Mouse (Mus musculus) c-Kit-positive CD71-positive TER-119-positive erythroid progenitor cells, embryonic 14.5 days (primary cell): ENCODE data around the gene Smpd4.

Source experiments
- DNase-seq: peaks from one replicate; pipeline ENCODE4 v3.0.0-alpha.2; 2013; ENCODE audit warnings: low spot score

The Smpd4 gene

DNA sequence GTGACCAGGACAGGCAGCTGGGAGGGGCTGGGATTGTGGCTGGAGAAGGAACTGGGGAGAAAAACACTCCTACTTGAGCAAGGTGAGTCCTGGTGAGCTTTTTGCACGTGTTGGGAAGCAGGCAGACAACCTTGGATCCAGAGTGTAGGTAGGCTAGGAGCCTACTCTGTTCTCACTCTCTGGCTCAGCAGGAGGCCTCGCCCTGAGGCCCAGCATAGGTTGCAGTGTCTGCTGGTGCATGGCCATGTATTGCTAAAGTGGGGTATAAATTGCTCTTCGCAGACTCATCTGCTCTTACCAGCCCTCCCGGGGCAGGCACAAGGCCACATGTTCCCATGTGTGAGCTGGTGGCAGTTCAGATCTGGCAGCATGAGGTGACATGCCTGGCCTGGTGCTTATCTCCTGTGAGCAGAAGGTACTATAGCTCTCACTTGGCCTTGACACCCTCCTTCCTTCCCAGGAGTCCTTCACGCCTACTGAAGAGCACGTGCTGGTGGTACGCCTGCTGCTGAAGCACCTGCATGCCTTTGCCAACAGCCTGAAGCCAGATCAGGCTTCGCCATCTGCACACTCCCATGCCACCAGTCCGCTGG, 19.0 kb downstream of the Smpd4 start:
- DNase-seq: peak; percentile 81

- DNase-seq: no peak
Measured at GRCm38 (mm10) chr16:17639081-17639480, 19.9 kb downstream of the Smpd4 start.

- DNase-seq: no peak
Measured at GRCm38 (mm10) chr16:17639951-17640350, 20.8 kb downstream of the Smpd4 start.

DNA sequence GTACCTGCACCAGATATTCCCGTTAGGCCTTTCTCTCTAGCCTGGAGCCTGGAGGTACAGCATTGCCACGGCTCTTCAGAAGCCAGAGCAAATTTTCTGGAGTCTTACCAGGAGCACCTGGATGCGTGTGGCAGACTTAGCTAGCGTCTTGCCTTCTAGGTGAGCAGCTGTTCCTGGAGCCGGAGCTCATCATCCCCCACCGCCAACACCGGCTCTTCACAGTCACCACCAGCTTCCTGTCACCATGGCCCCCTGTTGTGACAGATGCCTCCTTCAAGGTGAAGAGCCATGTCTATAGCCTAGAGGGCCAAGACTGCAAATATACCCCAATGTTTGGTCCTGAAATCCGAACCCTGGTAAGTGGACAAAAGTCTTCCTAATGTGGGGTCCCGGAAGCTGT, 21.6 kb downstream of the Smpd4 start:
- no peak for DNase-seq

DNA sequence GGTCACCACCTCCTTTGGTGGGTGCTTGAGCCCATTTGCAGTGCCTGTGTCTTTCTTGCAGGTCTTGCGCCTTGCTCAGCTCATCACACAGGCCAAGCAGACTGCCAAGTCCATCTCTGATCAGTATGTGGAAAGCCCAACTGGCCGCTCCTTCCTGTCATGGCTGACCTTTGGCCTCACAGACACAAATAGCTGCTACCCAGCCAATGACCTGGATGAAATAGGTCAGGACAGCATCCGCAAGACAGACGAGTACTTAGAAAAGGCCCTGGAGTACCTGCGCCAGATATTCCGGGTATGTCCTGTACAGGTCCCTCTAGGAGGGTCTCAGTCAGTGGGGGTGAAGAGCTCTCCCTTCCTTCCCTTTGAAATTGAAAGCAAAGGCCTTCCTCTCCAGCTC, 22.1 kb downstream of the Smpd4 start:
- DNase-seq: no peak

DNA sequence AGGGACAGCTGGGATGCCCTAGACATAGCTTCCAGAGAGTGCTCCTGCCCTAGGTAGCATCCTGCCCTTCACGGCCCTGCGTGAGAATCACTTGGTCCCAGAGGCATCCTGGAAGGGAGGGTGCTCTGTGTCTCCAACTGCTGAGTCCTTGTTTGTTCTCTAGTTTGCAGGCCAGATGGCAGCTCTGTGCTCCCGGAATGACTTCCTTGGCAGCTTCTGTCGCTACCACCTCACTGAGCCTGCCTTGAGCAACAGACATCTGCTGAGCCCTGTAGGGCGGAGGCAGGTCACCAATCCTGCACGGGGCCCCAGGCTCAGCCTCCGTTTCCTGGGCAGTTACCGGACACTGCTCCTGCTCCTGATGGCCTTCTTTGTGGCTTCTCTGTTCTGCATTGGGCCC, 23.2 kb downstream of the Smpd4 start:
- DNase-seq: no peak

- no peak for DNase-seq
Measured at GRCm38 (mm10) chr16:17643437-17643990, 24.4 kb downstream of the Smpd4 start.

GRCm38 (mm10) chr16:17646310-17647114, 27.4 kb downstream of the Smpd4 start, which contains the start of gene Ccdc74a:
Gene Ccdc74a, plus strand, starts transcription at chr16:17646470.
- DNase-seq: peak; percentile 77

- DNase-seq: no peak
Measured at GRCm38 (mm10) chr16:17647156-17647555, 28.0 kb downstream of the Smpd4 start.

DNA sequence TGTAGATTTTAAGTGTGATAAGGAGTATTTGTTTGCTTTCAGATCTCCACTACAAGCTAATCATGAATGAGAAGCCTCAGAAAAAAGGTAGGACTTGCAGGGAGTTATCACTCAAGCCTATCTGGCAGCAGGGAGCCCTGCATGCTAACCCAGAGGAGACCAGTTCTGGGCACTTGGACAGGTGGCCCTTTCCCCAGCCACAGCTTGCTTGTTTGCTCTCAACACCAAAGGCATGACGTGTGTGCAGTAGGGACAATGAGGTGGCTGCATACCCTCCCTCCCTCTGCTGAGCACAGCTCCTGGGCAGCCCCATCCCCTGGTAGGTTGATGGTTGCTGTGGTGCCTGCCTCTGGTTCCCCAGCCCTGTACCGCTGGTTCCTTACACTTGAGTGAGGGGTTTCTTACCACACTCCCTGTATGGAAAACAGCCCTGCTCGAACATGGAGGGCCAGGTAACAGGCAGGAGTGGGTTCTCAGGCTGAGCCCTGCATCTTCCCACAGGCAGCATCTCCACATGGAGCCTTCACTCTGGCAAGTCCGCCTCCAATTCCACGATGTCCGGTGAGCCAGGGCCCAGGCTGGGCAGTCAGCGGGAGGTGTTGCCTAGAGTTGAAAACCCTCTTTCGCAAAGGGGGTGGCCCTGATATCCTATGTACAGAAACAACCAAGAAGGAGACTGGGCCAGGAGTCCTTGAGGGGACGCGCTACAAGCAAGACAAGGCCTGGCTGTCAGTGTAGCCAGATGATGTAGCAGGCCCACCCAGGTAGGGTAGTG, 28.6 kb downstream of the Smpd4 start:
- DNase-seq: no peak

DNA sequence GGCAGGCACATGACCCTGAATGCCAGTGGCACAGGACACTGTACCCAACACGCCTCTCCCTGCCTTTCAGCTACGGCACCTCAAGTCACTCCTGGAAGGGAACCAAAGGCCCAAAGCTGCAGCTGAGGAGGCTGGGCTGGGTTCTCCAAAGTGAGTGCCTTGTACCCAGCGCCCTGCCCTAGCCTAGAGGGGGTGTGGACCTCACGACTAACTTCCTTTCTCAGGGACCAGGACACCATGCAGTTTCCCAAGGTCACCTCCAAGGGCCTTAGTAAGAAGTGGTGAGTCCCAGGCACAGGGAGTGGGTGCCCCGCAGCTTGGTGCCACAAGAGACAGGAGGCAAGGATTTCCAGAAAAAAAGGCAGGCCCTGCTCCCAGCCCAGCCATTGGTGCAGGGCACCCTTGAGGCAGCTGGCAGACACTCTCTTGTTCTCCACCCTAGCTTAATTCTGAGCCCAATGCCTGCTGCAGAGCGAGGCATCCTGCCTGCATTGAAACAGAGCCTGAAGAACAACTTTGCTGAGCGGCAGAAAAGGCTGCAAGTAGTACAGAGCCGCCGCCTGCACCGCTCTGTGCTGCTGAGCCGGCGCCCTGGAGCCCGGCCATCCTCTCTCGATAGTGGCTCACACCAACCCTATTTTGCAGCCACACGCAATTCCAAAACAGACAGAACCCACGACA, 30.9 kb downstream of the Smpd4 start:
- DNase-seq: no peak

DNA sequence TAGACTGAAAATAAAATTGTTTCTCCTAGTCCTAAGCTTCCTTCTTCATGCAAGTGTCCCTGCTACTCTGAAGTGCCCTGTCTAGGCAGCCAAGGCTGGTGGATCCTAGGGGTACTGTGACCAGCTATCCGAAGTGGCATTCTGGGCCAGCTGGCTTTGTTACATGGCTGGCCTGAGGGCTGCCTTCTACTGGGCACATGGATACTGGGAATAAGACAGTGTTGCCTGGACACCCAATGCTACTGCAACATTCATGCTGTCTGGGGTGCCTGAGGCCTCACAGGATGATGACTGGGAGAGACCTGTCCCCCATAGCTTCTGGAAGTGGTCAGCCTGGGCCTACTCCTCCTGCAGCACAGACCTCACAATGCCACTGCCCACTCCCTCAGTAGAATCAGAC, 31.6 kb downstream of the Smpd4 start:
- no peak for DNase-seq

DNA sequence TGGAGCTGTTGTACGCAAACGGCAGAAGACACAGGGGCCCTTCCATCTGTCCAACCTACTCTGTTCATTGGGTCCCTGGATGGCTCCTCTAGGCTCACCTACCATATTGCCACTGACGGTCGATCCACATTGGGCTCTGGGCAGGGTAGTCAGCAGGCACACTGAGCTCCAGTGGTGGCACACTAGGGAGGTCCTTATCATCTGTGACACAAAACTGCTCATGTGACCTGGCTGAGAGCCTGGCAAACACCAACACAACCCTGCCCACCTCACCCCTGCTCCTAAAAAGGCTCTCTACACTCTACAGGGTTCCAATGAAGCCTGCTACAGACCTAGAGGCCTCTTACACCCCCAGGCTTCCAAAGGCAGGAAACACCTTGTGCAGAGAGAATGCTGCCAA, 33.5 kb downstream of the Smpd4 start:
- no peak for DNase-seq

DNA sequence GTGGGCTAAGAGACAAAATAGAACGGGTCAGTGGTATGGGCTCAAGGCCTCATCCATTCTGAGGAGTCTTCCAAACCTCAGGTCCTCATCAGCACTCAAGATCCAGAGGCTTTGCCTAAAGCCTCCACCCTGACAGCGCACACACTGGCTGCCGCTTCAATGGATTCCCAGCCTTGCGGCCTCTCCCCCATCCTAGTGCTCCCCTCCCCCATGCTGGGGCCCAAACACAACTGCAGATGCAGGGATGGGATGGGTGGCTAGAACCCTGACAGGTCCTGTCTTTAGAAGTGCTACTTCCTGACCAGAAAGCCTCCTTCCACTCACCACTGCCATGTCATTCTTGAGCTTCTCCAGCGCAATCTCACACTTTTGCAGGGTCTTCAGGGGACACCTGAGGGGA, 34.4 kb downstream of the Smpd4 start:
- DNase-seq: no peak

- DNase-seq: no peak
Measured at GRCm38 (mm10) chr16:17654188-17654795, 35.1 kb downstream of the Smpd4 start.

DNA sequence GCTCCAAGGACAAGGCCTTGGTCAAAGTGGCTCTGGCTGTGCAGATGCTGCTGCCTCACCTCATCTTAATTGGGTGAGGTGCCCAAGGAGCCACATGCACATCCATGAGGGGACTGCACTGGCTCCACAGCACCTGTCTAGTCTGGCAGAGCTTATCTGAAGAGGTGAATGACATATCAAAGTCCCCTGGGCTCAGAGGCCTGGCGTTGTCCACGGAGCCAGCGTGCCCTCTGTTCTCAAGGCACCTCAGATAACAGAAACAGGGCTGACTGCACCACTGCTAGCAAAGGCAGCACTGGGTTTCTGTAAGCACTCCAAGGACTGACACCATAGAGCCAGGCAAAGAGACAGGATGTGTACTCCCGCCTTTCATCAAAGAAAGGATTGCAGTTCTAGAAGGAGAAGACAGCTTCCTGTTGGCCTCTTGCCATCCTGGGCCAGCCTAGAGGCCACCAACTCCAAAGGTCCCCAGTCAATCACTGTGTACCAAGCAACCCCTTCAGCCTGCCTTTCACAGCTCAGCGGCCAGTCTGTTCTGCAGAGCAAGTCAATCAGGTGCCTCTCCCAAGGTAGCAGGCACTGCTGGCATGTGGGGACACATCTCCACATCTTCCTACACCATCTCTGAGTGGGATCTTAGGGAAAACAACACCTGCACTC, 37.2 kb downstream of the Smpd4 start:
- DNase-seq: no peak

DNA sequence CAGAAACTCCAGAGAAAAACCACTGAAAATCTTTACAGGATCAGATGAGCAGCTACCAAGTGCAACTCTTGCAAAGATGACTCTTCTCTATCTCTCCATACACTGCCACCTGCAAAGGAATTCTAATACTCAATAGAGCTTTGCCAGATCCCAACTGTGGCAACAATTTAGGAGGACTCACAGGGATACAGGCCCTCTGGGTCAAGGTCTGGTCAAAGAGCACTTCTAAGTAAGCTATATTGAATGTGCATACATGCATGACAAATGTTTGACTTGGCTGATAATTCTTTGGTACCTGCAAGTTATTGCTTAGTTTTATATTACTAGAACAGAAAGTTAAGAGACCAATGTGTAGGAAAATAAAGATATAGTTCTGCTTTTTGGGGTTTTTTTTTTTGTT, 46.4 kb downstream of the Smpd4 start:
- no peak for DNase-seq

DNA sequence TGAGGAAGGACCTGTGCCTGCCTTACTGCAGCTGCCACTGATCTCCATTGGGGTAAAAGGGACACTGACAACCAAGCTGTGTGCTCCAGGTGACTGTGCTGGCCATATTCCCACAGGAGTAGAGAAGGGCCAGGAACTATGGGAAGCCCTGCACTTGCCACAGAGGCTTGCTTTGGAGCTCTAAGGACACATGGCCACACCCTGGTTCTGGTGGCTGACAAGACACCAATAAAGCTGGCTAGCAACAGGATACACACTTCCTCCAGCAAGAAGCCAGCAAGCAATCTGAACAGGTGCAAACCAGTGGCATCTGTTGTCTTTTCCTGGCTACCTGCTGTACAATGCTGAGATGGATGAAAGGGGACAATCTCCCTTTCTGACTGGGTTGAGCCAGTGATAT, 50.7 kb downstream of the Smpd4 start:
- DNase-seq: no peak
